In the genomic region with DNA sequence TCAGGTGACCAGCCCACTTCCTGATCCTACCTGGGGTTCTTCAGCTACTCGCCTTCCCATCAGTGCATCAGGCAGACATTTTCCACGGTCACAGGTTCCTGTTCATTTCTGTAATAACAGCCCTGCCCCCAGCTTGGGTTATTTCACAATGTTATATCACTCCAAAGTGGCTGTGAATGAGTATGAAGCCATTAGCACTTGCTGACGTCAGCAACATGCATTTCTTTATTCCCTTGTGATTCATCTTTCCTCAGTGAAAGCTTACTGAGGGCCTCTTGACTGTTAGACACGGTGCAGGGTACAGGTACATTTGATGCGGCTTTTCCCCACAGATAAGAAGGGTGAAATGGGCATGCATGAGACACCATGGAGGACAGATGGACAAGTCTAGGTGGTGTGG, we compare ENCODE assay signal across 26 mouse cellular contexts. TPM values are rescaled to one million over a fixed set of nuclear protein-coding genes. Genes with fewer than 3 reads are reported as not detected.
"Had no signal": no experiment of that assay in that cellular context is flagged by ENCODE, and none has a peak within 500 bp of the region (broad histone marks: within the 10 kb centered on the region; RNA-seq: fewer than 3 reads in every experiment).

No protein-coding gene starts in this region.

- H3K4me1 ChIP-seq: limb, embryonic 10.5 days; limb, embryonic 13.5 days; liver, embryonic 12.5 days; liver, embryonic 15.5 days; lung, embryonic 15.5 days; neural tube, embryonic 12.5 days; neural tube, embryonic 15.5 days; stomach, embryonic 15.5 days had no signal

- H3K27ac ChIP-seq: kidney, postnatal 0 days; layer of hippocampus, adult 2 months; limb, embryonic 10.5 days; limb, embryonic 13.5 days; liver, embryonic 12.5 days; liver, embryonic 15.5 days; lung, embryonic 15.5 days; neural tube, embryonic 12.5 days; neural tube, embryonic 15.5 days; stomach, embryonic 15.5 days had no signal

- H3K27me3 ChIP-seq: limb, embryonic 13.5 days; liver, embryonic 15.5 days; lung, embryonic 15.5 days; neural tube, embryonic 12.5 days; neural tube, embryonic 15.5 days; stomach, embryonic 15.5 days had no signal

- H3K4me3 ChIP-seq: layer of hippocampus, adult 2 months; limb, embryonic 10.5 days; limb, embryonic 13.5 days; liver, embryonic 12.5 days; liver, embryonic 15.5 days; lung, embryonic 15.5 days; neural tube, embryonic 12.5 days; neural tube, embryonic 15.5 days; stomach, embryonic 15.5 days had no signal

- DNase-seq: kidney, postnatal 25 days; layer of hippocampus, adult 9-11 months; liver; lung, adult 18-20 months; lung, postnatal 10 days; lung, postnatal 4 days; midbrain, embryonic 14.5 days; right cerebral cortex, adult 18-20 months; right cerebral cortex, postnatal 14 days; right cerebral cortex, postnatal 4 days; thymus, postnatal 25 days had no signal

- H3K4me2 ChIP-seq: limb, embryonic 13.5 days; liver, embryonic 12.5 days; liver, embryonic 15.5 days; lung, embryonic 15.5 days; midbrain, embryonic 11.5 days; neural tube, embryonic 12.5 days; neural tube, embryonic 15.5 days; stomach, embryonic 15.5 days had no signal

- H3K9me3 ChIP-seq: limb, embryonic 10.5 days; limb, embryonic 13.5 days; liver, embryonic 12.5 days; liver, embryonic 15.5 days; lung, embryonic 15.5 days; neural tube, embryonic 12.5 days; neural tube, embryonic 15.5 days; stomach, embryonic 15.5 days had no signal

- H3K9ac ChIP-seq: limb, embryonic 13.5 days; liver, embryonic 12.5 days; liver, embryonic 15.5 days; lung, embryonic 15.5 days; neural tube, embryonic 12.5 days; neural tube, embryonic 15.5 days; stomach, embryonic 15.5 days had no signal

- H3K36me3 ChIP-seq: limb, embryonic 10.5 days; limb, embryonic 13.5 days; liver, embryonic 12.5 days; liver, embryonic 15.5 days; lung, embryonic 15.5 days; neural tube, embryonic 12.5 days; neural tube, embryonic 15.5 days; stomach, embryonic 15.5 days had no signal

- ATAC-seq: liver, embryonic 12.5 days had no signal

RNA-seq across cellular contexts. Expression of gene Adgrf3, which starts 10.4 kb away (rescaled TPM):
- total RNA-seq: layer of hippocampus, adult 2 months; layer of hippocampus, postnatal 25 days; left cerebral cortex, postnatal 25 days; megakaryocyte-erythroid progenitor cell, adult 5-6 weeks had no signal
- polyA plus RNA-seq: large intestine, adult 2 months; limb, embryonic 10.5 days; limb, embryonic 13.5 days; liver, embryonic 12.5 days; liver, embryonic 15.5 days; midbrain, embryonic 11.5 days; midbrain, embryonic 14.5 days; neural tube, embryonic 12.5 days; neural tube, embryonic 15.5 days had no signal
